Mouse (Mus musculus): Measurements from ENCODE around the gene Agrn. TPM values are rescaled to one million over a fixed set of nuclear protein-coding genes. Genes with fewer than 3 reads are reported as not detected.

Gene Agrn
- total and polyA plus RNA-seq, 3 experiments = 1.7 to 10.6 (median 3.4) TPM

DNA sequence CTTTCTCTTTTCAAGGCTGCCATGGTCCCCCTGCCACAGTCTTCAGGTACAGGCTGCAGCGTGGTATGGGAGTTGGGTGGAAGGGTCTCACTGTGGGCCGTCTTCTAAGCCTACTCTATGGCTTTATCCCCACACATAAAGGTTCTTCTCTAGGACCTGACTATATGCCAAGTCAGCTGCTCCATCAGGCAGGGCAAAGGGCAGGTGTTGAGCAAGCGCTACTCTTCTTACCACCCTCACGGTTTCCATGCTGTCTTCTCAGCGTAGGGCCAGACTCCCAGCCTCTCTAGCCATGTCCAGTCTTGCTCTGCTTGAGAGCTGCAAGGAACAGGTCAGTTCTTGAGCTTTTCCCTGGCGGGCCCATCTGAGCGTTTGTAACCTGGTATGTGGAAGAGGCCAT, 73.2 kb downstream of the Agrn start:
- Histone ChIP-seq H3K4me1 (ENCODE audit: control insufficient read depth in 1 of 2, insufficient read depth in 2 of 2) (peaks cover 0 to 7% of the 10 kb centered on the region in 2 experiments; a peak in 2 of 4 replicates), H3K4me2 (ENCODE audit: insufficient read depth, low read depth, poor library complexity, severe bottlenecking) (no peak overlapping the region), H3K36me3 (replicated peaks in 1 of 2; ENCODE audit: control insufficient read depth in 1 of 2, insufficient read depth in 1 of 2, low read length in 1 of 2) (peaks cover 66 to 97% of the 10 kb centered on the region in 2 experiments), H3K27ac (ENCODE audit: insufficient read depth, low read depth) (no peak overlapping the region), H3K9ac (ENCODE audit: insufficient read depth, low read depth) (no peak overlapping the region), H3K9me3 (replicated peaks; ENCODE audit: low read length) (no peaks in the 10 kb centered on the region), H3K27me3 (replicated peaks) (no peaks in the 10 kb centered on the region), H3K79me2 (replicated peaks; ENCODE audit: control insufficient read depth, extremely low read depth, insufficient read depth, poor library complexity, severe bottlenecking) (no peaks in the 10 kb centered on the region), H3K4me3 (replicated peaks in 1 of 3; ENCODE audit: low read depth in 2 of 3, low read length in 2 of 3, poor library complexity in 1 of 3) (no peak overlapping the region)
- in situ Hi-C loops (cut with MboI; ENCODE audit: low pct_ligation_motif_present, low pct_unique_long_range_greater_than_20kb, low sequenced_read_pairs) = loop anchor here (10.0 kb wide), 1 partner anchor 51 kb away; no protein-coding TSS in a partner anchor
- dilution Hi-C loops (cut with MboI; ENCODE audit: extremely low pct_ligation_motif_present, extremely low pct_unique_long_range_greater_than_20kb, low sequenced_read_pairs) = no loop called here
- DNase-seq (ENCODE audit: extremely low read depth) = no peak
- TF ChIP-seq ETS1 (conservative IDR thresholded peaks at IDR 0.05; ENCODE audit: low read depth, low read length) (no peak), ZMIZ1 (IDR thresholded peaks at IDR 0.05; ENCODE audit: low read depth, low read length) (no peak), MYC (IDR thresholded peaks at IDR 0.05; ENCODE audit: low read depth, low read length) (no peak), KAT2A (IDR thresholded peaks at IDR 0.05; ENCODE audit: insufficient replicate concordance, low read length) (no peak)

Other genes with a start within 250 kb of the Agrn start
- gene C1qtnf12, start 235.2 kb downstream of the Agrn start, total RNA-seq (2012; rRNA removed) = 21.0 and 21.1 TPM in 2 replicates
- gene C1qtnf12, start 235.2 kb downstream of the Agrn start, total RNA-seq (2014; rRNA removed) = 24.5 and 25.3 TPM in 2 replicates
- 25.0 and 27.6 TPM in 2 replicates for gene C1qtnf12, start 235.2 kb downstream of the Agrn start, polyA plus RNA-seq (2012; ENCODE audit: insufficient read length, low read depth)
- gene B3galt6, start 204.8 kb downstream of the Agrn start, total RNA-seq (2012; rRNA removed) = 10.1 and 11.3 TPM in 2 replicates
- gene B3galt6, start 204.8 kb downstream of the Agrn start, total RNA-seq (2014; rRNA removed) = 8.6 and 9.9 TPM in 2 replicates
- 3.1 and 3.4 TPM in 2 replicates for gene B3galt6, start 204.8 kb downstream of the Agrn start, polyA plus RNA-seq (2012; ENCODE audit: insufficient read length, low read depth)
- gene Sdf4, start 204.6 kb downstream of the Agrn start, total RNA-seq (2012; rRNA removed) = 193 and 211 TPM in 2 replicates
- 210 and 227 TPM in 2 replicates for gene Sdf4, start 204.6 kb downstream of the Agrn start, total RNA-seq (2014; rRNA removed)
- 167 and 193 TPM in 2 replicates for gene Sdf4, start 204.6 kb downstream of the Agrn start, polyA plus RNA-seq (2012; ENCODE audit: insufficient read length, low read depth)
- gene Tnfrsf4, start 183.6 kb downstream of the Agrn start, total RNA-seq (2012; rRNA removed) = 21.7 and 28.2 TPM in 2 replicates
- 73.5 and 86.1 TPM in 2 replicates for gene Tnfrsf4, start 183.6 kb downstream of the Agrn start, total RNA-seq (2014; rRNA removed)
- 63.8 and 81.1 TPM in 2 replicates for gene Tnfrsf4, start 183.6 kb downstream of the Agrn start, polyA plus RNA-seq (2012; ENCODE audit: insufficient read length, low read depth)
- gene Tnfrsf18, start 171.3 kb downstream of the Agrn start, total RNA-seq (2012; rRNA removed) = 52.1 and 76.1 TPM in 2 replicates
- gene Tnfrsf18, start 171.3 kb downstream of the Agrn start, total RNA-seq (2014; rRNA removed) = 48.8 and 50.7 TPM in 2 replicates
- 38.8 and 48.4 TPM in 2 replicates for gene Tnfrsf18, start 171.3 kb downstream of the Agrn start, polyA plus RNA-seq (2012; ENCODE audit: insufficient read length, low read depth)
- gene Ttll10, start 138.1 kb downstream of the Agrn start, total RNA-seq (2012; rRNA removed) = 0.04 TPM in 1 of 2 replicates, not detected in the other
- not detected in 2 replicates for gene Ttll10, start 138.1 kb downstream of the Agrn start, total RNA-seq (2014; rRNA removed)
- gene Ttll10, start 138.1 kb downstream of the Agrn start, polyA plus RNA-seq (2012; ENCODE audit: insufficient read length, low read depth) = not detected in 2 replicates
- gene 9430015G10Rik, start 87.5 kb downstream of the Agrn start, total RNA-seq (2012; rRNA removed) = 34.3 and 37.7 TPM in 2 replicates
- gene 9430015G10Rik, start 87.5 kb downstream of the Agrn start, total RNA-seq (2014; rRNA removed) = 29.8 and 31.1 TPM in 2 replicates
- gene 9430015G10Rik, start 87.5 kb downstream of the Agrn start, polyA plus RNA-seq (2012; ENCODE audit: insufficient read length, low read depth) = 29.8 and 33.2 TPM in 2 replicates
- 0.21 and 0.29 TPM in 2 replicates for gene Rnf223, start 67.0 kb downstream of the Agrn start, total RNA-seq (2012; rRNA removed)
- 0.07 and 0.18 TPM in 2 replicates for gene Rnf223, start 67.0 kb downstream of the Agrn start, total RNA-seq (2014; rRNA removed)
- 0.55 and 0.80 TPM in 2 replicates for gene Rnf223, start 67.0 kb downstream of the Agrn start, polyA plus RNA-seq (2012; ENCODE audit: insufficient read length, low read depth)
- gene Isg15, start 3.3 kb upstream of the Agrn start, total RNA-seq (2012; rRNA removed) = 4.5 and 6.8 TPM in 2 replicates
- 4.8 TPM in 2 replicates for gene Isg15, start 3.3 kb upstream of the Agrn start, total RNA-seq (2014; rRNA removed)
- 6.0 and 10.4 TPM in 2 replicates for gene Isg15, start 3.3 kb upstream of the Agrn start, polyA plus RNA-seq (2012; ENCODE audit: insufficient read length, low read depth)
- 0.80 and 1.6 TPM in 2 replicates for gene AW011738, start 5.8 kb upstream of the Agrn start, total RNA-seq (2012; rRNA removed)
- 0.15 TPM in 1 of 2 replicates, not detected in the other for gene AW011738, start 5.8 kb upstream of the Agrn start, total RNA-seq (2014; rRNA removed)
- gene AW011738, start 5.8 kb upstream of the Agrn start, polyA plus RNA-seq (2012; ENCODE audit: insufficient read length, low read depth) = 0.14 and 0.20 TPM in 2 replicates
- gene Perm1, start 18.4 kb upstream of the Agrn start, total RNA-seq (2012; rRNA removed) = 0.04 and 0.08 TPM in 2 replicates
- gene Perm1, start 18.4 kb upstream of the Agrn start, total RNA-seq (2014; rRNA removed) = not detected in 2 replicates
- 0.43 and 0.50 TPM in 2 replicates for gene Perm1, start 18.4 kb upstream of the Agrn start, polyA plus RNA-seq (2012; ENCODE audit: insufficient read length, low read depth)
- 8.2 and 9.7 TPM in 2 replicates for gene Plekhn1, start 37.4 kb upstream of the Agrn start, total RNA-seq (2012; rRNA removed)
- gene Plekhn1, start 37.4 kb upstream of the Agrn start, total RNA-seq (2014; rRNA removed) = 3.3 TPM in 2 replicates
- 6.5 and 7.2 TPM in 2 replicates for gene Plekhn1, start 37.4 kb upstream of the Agrn start, polyA plus RNA-seq (2012; ENCODE audit: insufficient read length, low read depth)
- 197 and 200 TPM in 2 replicates for gene Noc2l, start 38.5 kb upstream of the Agrn start, total RNA-seq (2012; rRNA removed)
- 157 and 173 TPM in 2 replicates for gene Noc2l, start 38.5 kb upstream of the Agrn start, total RNA-seq (2014; rRNA removed)
- gene Noc2l, start 38.5 kb upstream of the Agrn start, polyA plus RNA-seq (2012; ENCODE audit: insufficient read length, low read depth) = 244 and 265 TPM in 2 replicates
- 3.5 and 4.1 TPM in 2 replicates for gene Samd11, start 58.2 kb upstream of the Agrn start, total RNA-seq (2012; rRNA removed)
- not detected in 2 replicates for gene Samd11, start 58.2 kb upstream of the Agrn start, total RNA-seq (2014; rRNA removed)
- 0.18 and 0.47 TPM in 2 replicates for gene Samd11, start 58.2 kb upstream of the Agrn start, polyA plus RNA-seq (2012; ENCODE audit: insufficient read length, low read depth)
- gene Vmn2r-ps159, start 133.6 kb upstream of the Agrn start, total RNA-seq (2012; rRNA removed) = 0.04 TPM in 1 of 2 replicates, not detected in the other
- not detected in 2 replicates for gene Vmn2r-ps159, start 133.6 kb upstream of the Agrn start, total RNA-seq (2014; rRNA removed)
- not detected in 2 replicates for gene Vmn2r-ps159, start 133.6 kb upstream of the Agrn start, polyA plus RNA-seq (2012; ENCODE audit: insufficient read length, low read depth)